ENCODE assay signal across 32 mouse cellular contexts in the genomic region with DNA sequence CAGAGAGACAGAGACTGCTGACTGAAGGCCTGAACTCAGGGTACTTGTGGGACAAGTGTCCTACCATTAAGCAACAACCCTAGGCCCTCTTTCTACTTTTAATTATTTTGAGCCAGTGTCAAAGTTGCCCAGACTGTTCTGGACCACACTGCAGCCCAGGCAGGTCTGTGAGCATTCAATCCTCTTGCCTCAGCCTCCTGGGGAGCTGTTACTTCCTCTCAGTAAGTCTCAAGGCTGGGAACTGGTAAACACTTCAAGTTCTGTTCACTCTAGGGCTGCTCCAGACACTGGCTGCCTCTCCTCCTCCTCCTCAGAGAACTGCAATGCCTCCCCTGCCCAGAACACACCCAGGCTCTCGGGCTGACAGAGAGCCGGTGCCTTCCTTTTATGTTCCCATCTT.
DNase-seq lines count a peak whose midpoint lies in the region; ATAC-seq and TF ChIP-seq lines count a peak whose summit lies in the region.
"Had no signal": no experiment of that assay in that cellular context is flagged by ENCODE, and none has a peak within 500 bp of the region (broad histone marks: within the 10 kb centered on the region; RNA-seq: fewer than 3 reads in every experiment).

No protein-coding gene starts in this region.

- H3K79me2 ChIP-seq in MEL (ENCODE audit: control insufficient read depth, insufficient read depth, low read length, poor library complexity): no peaks in the 10 kb centered on the region

- no peak for DNase-seq in liver, postnatal 0 days
- DNase-seq in liver: no peak
- DNase-seq in MEL (ENCODE audit: low read depth, low spot score): peak; percentile 26
- no peak for DNase-seq in cerebellum, postnatal 14 days
- DNase-seq: adrenal gland, adult 2 months; adrenal gland, postnatal 36 days; B cell, adult 2 months; cerebellum, adult 9-10 months; gastrocnemius, postnatal 25 days; heart, adult 18-20 months; heart, postnatal 10 days; kidney, adult 11 months; kidney, postnatal 14 days; liver, embryonic 13.5 days; lung, postnatal 36 days; right cerebral cortex, postnatal 4 days; thymus, postnatal 14 days had no signal

- 45% methylated on average over 2 of the region's 2 CpGs for WGBS in liver, postnatal 0 days (ENCODE audit: insufficient replicate concordance)
- 86% methylated on average over 2 of the region's 2 CpGs for WGBS in forebrain, embryonic 12.5 days

- no peak for TF ChIP-seq CTCF in liver, postnatal 0 days (IDR thresholded peaks at IDR 0.05; ENCODE audit: low read depth)
- no peak for TF ChIP-seq CTCF in MEL (IDR thresholded peaks at IDR 0.05 in 2 of 3, conservative IDR thresholded peaks at IDR 0.05 in 1 of 3; ENCODE audit: control insufficient read depth in 1 of 3, insufficient read depth in 1 of 3, low read depth in 2 of 3, low read length in 3 of 3, poor library complexity in 1 of 3, severe bottlenecking in 1 of 3)

- no peaks in the 10 kb centered on the region for H3K27me3 ChIP-seq in liver, postnatal 0 days (ENCODE audit: insufficient read depth, low read length)
- H3K27me3 ChIP-seq in MEL (ENCODE audit: control insufficient read depth in 1 of 2, insufficient read depth in 2 of 2, low read length in 2 of 2): no peaks in the 10 kb centered on the region
- H3K27me3 ChIP-seq in forebrain, embryonic 12.5 days: no peaks in the 10 kb centered on the region
- H3K27me3 ChIP-seq: embryonic facial prominence, embryonic 13.5 days; heart, embryonic 13.5 days; hindbrain, embryonic 15.5 days; limb, embryonic 12.5 days; lung, embryonic 15.5 days; midbrain, embryonic 15.5 days had no signal

- H3K27ac ChIP-seq in liver, postnatal 0 days (ENCODE audit: low read depth): peak overlapping the region; percentile 35; the same call in 1 of the 2 replicates
- no peak overlapping the region for H3K27ac ChIP-seq in MEL (ENCODE audit: control insufficient read depth, low read depth, low read length)
- H3K27ac ChIP-seq in forebrain, embryonic 12.5 days: no peak overlapping the region
- H3K27ac ChIP-seq: embryonic facial prominence, embryonic 13.5 days; forebrain, embryonic 10.5 days; heart, embryonic 13.5 days; hindbrain, embryonic 10.5 days; hindbrain, embryonic 15.5 days; left cerebral cortex, adult 2 months; limb, embryonic 12.5 days; liver, embryonic 13.5 days; lung, embryonic 15.5 days; midbrain, embryonic 15.5 days had no signal

- no peaks in the 10 kb centered on the region for H3K36me3 ChIP-seq in liver, postnatal 0 days (replicated peaks; ENCODE audit: insufficient read depth, low read length)
- peaks cover 0 to 23% of the 10 kb centered on the region in 2 experiments; a peak in 2 of 4 replicates for H3K36me3 ChIP-seq in MEL (ENCODE audit: control insufficient read depth in 1 of 2, insufficient read depth in 2 of 2, low read length in 2 of 2)
- H3K36me3 ChIP-seq in forebrain, embryonic 12.5 days (replicated peaks): no peaks in the 10 kb centered on the region
- H3K36me3 ChIP-seq: embryonic facial prominence, embryonic 13.5 days; forebrain, embryonic 10.5 days; heart, embryonic 13.5 days; hindbrain, embryonic 10.5 days; hindbrain, embryonic 15.5 days; limb, embryonic 12.5 days; liver, embryonic 13.5 days; lung, embryonic 15.5 days; midbrain, embryonic 15.5 days had no signal

- peak; percentile 27; the same call in 1 of the 2 replicates for ATAC-seq in liver, postnatal 0 days
- ATAC-seq in common myeloid progenitor, adult 5-6 weeks (replicated peaks; ENCODE audit: low read depth, poor library complexity, severe bottlenecking): peak; percentile 38
- 0 out of 2 replicates have a peak, but pooled peaks have one; percentile 32 for ATAC-seq in monocyte, adult 5-6 weeks (replicated peaks; ENCODE audit: insufficient number of reproducible peaks, low FRiP score, low TSS enrichment, poor library complexity, severe bottlenecking)
- ATAC-seq in forebrain, embryonic 12.5 days (ENCODE audit: low FRiP score): no peak
- ATAC-seq: activated CD4-positive, CD25-positive, alpha-beta regulatory T cell, adult 4 months; forebrain, embryonic 16.5 days; inflammation-experienced regulatory T-cells, adult 6 months; midbrain, embryonic 15.5 days had no signal

- H3K9ac ChIP-seq in liver, postnatal 0 days (replicated peaks): no peak overlapping the region
- H3K9ac ChIP-seq in MEL (ENCODE audit: control insufficient read depth, low read depth, low read length, poor library complexity, severe bottlenecking): no peak overlapping the region
- H3K9ac ChIP-seq in forebrain, embryonic 12.5 days: no peak overlapping the region
- H3K9ac ChIP-seq: embryonic facial prominence, embryonic 13.5 days; heart, embryonic 13.5 days; hindbrain, embryonic 15.5 days; limb, embryonic 12.5 days; liver, embryonic 13.5 days; lung, embryonic 15.5 days; midbrain, embryonic 15.5 days had no signal

- H3K4me2 ChIP-seq in liver, postnatal 0 days (ENCODE audit: low read depth, low read length): no peak overlapping the region
- no peak overlapping the region for H3K4me2 ChIP-seq in forebrain, embryonic 12.5 days
- H3K4me2 ChIP-seq: embryonic facial prominence, embryonic 13.5 days; heart, embryonic 13.5 days; hindbrain, embryonic 15.5 days; limb, embryonic 12.5 days; liver, embryonic 13.5 days; lung, embryonic 15.5 days; midbrain, embryonic 15.5 days had no signal

- no peak for TF ChIP-seq EP300 in liver, postnatal 0 days (IDR thresholded peaks at IDR 0.05; ENCODE audit: low read depth)
- no peak for TF ChIP-seq EP300 in MEL (IDR thresholded peaks at IDR 0.05; ENCODE audit: low read depth in 1 of 2, low read length in 2 of 2)

- no peak for TF ChIP-seq POLR2A in MEL (IDR thresholded peaks at IDR 0.05; ENCODE audit: control insufficient read depth in 1 of 2, insufficient read depth in 1 of 2, low read depth in 1 of 2, low read length in 2 of 2, poor library complexity in 1 of 2)

- TF ChIP-seq RAD21 in MEL (IDR thresholded peaks at IDR 0.05; ENCODE audit: low read depth, low read length): no peak

- no peak overlapping the region for H3K4me3 ChIP-seq in liver, postnatal 0 days (ENCODE audit: low read depth, low read length)
- no peak overlapping the region for H3K4me3 ChIP-seq in MEL (ENCODE audit: control insufficient read depth in 1 of 2, insufficient read depth in 1 of 2, low read depth in 2 of 2, low read length in 2 of 2)
- H3K4me3 ChIP-seq in forebrain, embryonic 12.5 days (replicated peaks): no peak overlapping the region
- H3K4me3 ChIP-seq: embryonic facial prominence, embryonic 13.5 days; forebrain, embryonic 10.5 days; heart, embryonic 13.5 days; hindbrain, embryonic 10.5 days; hindbrain, embryonic 15.5 days; left cerebral cortex, adult 2 months; limb, embryonic 12.5 days; liver, embryonic 13.5 days; lung, embryonic 15.5 days; midbrain, embryonic 15.5 days had no signal

- H3K4me1 ChIP-seq in liver, postnatal 0 days (ENCODE audit: insufficient read depth): peaks cover 19% of the 10 kb centered on the region
- H3K4me1 ChIP-seq in MEL (ENCODE audit: control insufficient read depth in 1 of 2, insufficient read depth in 2 of 2, low read length in 2 of 2): peaks cover 4 to 21% of the 10 kb centered on the region in 2 experiments
- H3K4me1 ChIP-seq in forebrain, embryonic 12.5 days: no peaks in the 10 kb centered on the region
- H3K4me1 ChIP-seq: hindbrain, embryonic 15.5 days; midbrain, embryonic 15.5 days had no signal

- H3K9me3 ChIP-seq in liver, postnatal 0 days (ENCODE audit: low read length): no peaks in the 10 kb centered on the region
- H3K9me3 ChIP-seq in MEL (replicated peaks; ENCODE audit: insufficient read depth, low read length): no peaks in the 10 kb centered on the region
- H3K9me3 ChIP-seq in forebrain, embryonic 12.5 days: no peaks in the 10 kb centered on the region
- H3K9me3 ChIP-seq: embryonic facial prominence, embryonic 13.5 days; forebrain, embryonic 10.5 days; heart, embryonic 13.5 days; hindbrain, embryonic 10.5 days; hindbrain, embryonic 15.5 days; limb, embryonic 12.5 days; liver, embryonic 13.5 days; lung, embryonic 15.5 days; midbrain, embryonic 15.5 days had no signal

TF ChIP-seq in MEL, 35 proteins besides CTCF, POLR2A, EP300 and RAD21:
- TF ChIP-seq USF2 (IDR thresholded peaks at IDR 0.05; ENCODE audit: borderline replicate concordance in 1 of 2, insufficient read depth in 1 of 2, low read depth in 1 of 2, low read length in 2 of 2): no peak
- TF ChIP-seq GATA1 (IDR thresholded peaks at IDR 0.05; ENCODE audit: low read depth, low read length): no peak
- TF ChIP-seq MAZ (IDR thresholded peaks at IDR 0.05; ENCODE audit: low read depth, low read length): no peak
- TF ChIP-seq ETS1 (IDR thresholded peaks at IDR 0.05; ENCODE audit: low read depth, low read length): no peak
- TF ChIP-seq TCF12 (IDR thresholded peaks at IDR 0.05; ENCODE audit: low read depth, low read length): no peak
- TF ChIP-seq HCFC1 (IDR thresholded peaks at IDR 0.05; ENCODE audit: low read depth, low read length): no peak
- TF ChIP-seq MXI1 (IDR thresholded peaks at IDR 0.05; ENCODE audit: low read depth, low read length): no peak
- no peak for TF ChIP-seq KAT2A (conservative IDR thresholded peaks at IDR 0.05; ENCODE audit: low read depth, low read length)
- no peak for TF ChIP-seq ELF1 (IDR thresholded peaks at IDR 0.05; ENCODE audit: low read depth, low read length)
- no peak for TF ChIP-seq MYC (IDR thresholded peaks at IDR 0.05; ENCODE audit: low read depth, low read length)
- TF ChIP-seq POLR2AphosphoS2 (IDR thresholded peaks at IDR 0.05; ENCODE audit: low read length): no peak
- no peak for TF ChIP-seq UBTF (IDR thresholded peaks at IDR 0.05; ENCODE audit: borderline replicate concordance, insufficient read depth, low read depth, low read length)
- no peak for TF ChIP-seq MYB (IDR thresholded peaks at IDR 0.05; ENCODE audit: low read depth, low read length)
- no peak for TF ChIP-seq ZMIZ1 (IDR thresholded peaks at IDR 0.05; ENCODE audit: low read depth, low read length)
- no peak for TF ChIP-seq CHD2 (IDR thresholded peaks at IDR 0.05; ENCODE audit: low read length)
- no peak for TF ChIP-seq TAL1 (IDR thresholded peaks at IDR 0.05; ENCODE audit: low read length)
- TF ChIP-seq USF1 (IDR thresholded peaks at IDR 0.05; ENCODE audit: low read depth, low read length): no peak
- no peak for TF ChIP-seq CHD1 (IDR thresholded peaks at IDR 0.05; ENCODE audit: low read depth, low read length)
